Mouse (Mus musculus): ENCODE data around the gene Acap2.

DNA sequence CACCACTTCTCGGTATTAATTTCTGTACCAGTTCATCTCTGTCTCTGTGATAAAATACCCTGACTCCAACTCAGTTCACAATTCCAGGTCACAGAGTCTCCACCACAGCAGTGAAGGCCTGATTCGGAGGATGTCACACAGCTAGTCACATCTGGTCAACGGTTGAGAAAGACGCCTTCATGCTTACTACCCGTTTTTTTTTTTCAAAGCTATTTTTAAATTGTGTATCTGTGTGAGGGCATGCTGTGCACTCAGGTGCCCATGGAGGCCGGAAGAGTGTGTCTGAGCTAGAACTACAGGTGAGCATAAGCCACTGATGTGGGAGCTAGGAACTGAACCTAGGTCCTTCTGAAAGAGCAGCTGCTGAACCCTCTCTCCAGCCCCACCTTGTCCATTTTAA is 136.3 kb downstream of the Acap2 start:
- TF ChIP-seq GATA1 (IDR thresholded peaks at IDR 0.05; ENCODE audit: low read length) (no peak), TAL1 (IDR thresholded peaks at IDR 0.05; ENCODE audit: low read length) (no peak)
